Mouse (Mus musculus): ENCODE measurements at regions not wholly inside any gene's neighbourhood (a gene's known extent, or its start where the extent isn't known, plus 50 kb on each side); places are given as distances from the start of the nearest gene placed in this dataset.

DNA sequence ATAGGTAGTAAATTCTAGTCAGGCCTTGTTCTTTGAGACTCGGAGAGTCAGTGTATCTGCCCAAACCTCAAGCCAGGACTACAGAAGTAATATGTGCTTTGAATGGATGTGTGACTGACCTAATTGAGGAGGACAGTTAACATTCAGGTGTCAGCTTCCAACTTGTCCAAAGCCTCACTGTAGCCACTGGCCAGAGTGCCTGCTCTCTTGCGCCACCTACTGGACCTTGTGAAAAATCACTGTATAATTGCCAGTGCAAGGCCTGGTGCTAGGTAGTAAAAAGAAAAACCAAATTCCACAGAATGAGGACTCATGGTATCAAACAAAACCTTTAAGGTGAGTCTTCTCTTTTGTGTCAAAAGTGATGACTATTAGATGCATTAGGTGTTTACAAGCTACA lies 933.6 kb upstream of the Lrrc6 start:
- 0 out of 2 replicates have a peak, but pooled peaks have one; percentile 26 for TF ChIP-seq CTCF (IDR thresholded peaks at IDR 0.05; ENCODE audit: insufficient read depth, low read depth, low read length)
- no peak for TF ChIP-seq POLR2A (IDR thresholded peaks at IDR 0.05; ENCODE audit: insufficient read depth, low read depth, low read length)
